Mouse (Mus musculus): ENCODE results near the gene Sbf2. TPM values are rescaled to one million over a fixed set of nuclear protein-coding genes. Genes with fewer than 3 reads are reported as not detected.

Gene Sbf2
- polyA plus RNA-seq, 1 experiment: 8.8 TPM

- H3K4me1 ChIP-seq (replicated peaks; ENCODE audit: control insufficient read depth, insufficient read depth, low read length): peaks cover 24% of the 10 kb centered on the region
- no peak for TF ChIP-seq CTCF (IDR thresholded peaks at IDR 0.05; ENCODE audit: borderline replicate concordance, control insufficient read depth, extremely low read depth, insufficient read depth, low read length, poor library complexity)
- no peak for TF ChIP-seq POLR2A (IDR thresholded peaks at IDR 0.05; ENCODE audit: control insufficient read depth, extremely low read depth, insufficient read depth, low read length, poor library complexity)
- no peak for DNase-seq
- H3K4me3 ChIP-seq (ENCODE audit: control insufficient read depth, insufficient read depth, low read length): no peak overlapping the region
- H3K27me3 ChIP-seq (ENCODE audit: control insufficient read depth, insufficient read depth, low read length): no peaks in the 10 kb centered on the region
- H3K27ac ChIP-seq (ENCODE audit: control insufficient read depth, insufficient read depth, low read length): no peak overlapping the region
- H3K36me3 ChIP-seq (ENCODE audit: control insufficient read depth, insufficient read depth, low read length): no peaks in the 10 kb centered on the region
- 89% methylated on average over 9 of the region's 9 CpGs for WGBS
Measured at GRCm38 (mm10) chr7:110271814-110272213, 342.9 kb downstream of the Sbf2 start.

- no peaks in the 10 kb centered on the region for H3K27me3 ChIP-seq (ENCODE audit: control insufficient read depth, insufficient read depth, low read length)
- 5% methylated on average over 7 of the region's 7 CpGs for WGBS
- H3K4me1 ChIP-seq (replicated peaks; ENCODE audit: control insufficient read depth, insufficient read depth, low read length): peaks cover 19% of the 10 kb centered on the region
- TF ChIP-seq POLR2A (IDR thresholded peaks at IDR 0.05; ENCODE audit: control insufficient read depth, extremely low read depth, insufficient read depth, low read length, poor library complexity) (no peak), CTCF (IDR thresholded peaks at IDR 0.05; ENCODE audit: borderline replicate concordance, control insufficient read depth, extremely low read depth, insufficient read depth, low read length, poor library complexity) (no peak)
- H3K36me3 ChIP-seq (ENCODE audit: control insufficient read depth, insufficient read depth, low read length): no peaks in the 10 kb centered on the region
- H3K4me3 ChIP-seq (ENCODE audit: control insufficient read depth, insufficient read depth, low read length): no peak overlapping the region
- H3K27ac ChIP-seq (ENCODE audit: control insufficient read depth, insufficient read depth, low read length): no peak overlapping the region
- no peak for DNase-seq
Measured at GRCm38 (mm10) chr7:110270455-110270854, 344.3 kb downstream of the Sbf2 start.

- Histone ChIP-seq H3K4me1 (replicated peaks; ENCODE audit: control insufficient read depth, insufficient read depth, low read length) (peaks cover 19% of the 10 kb centered on the region), H3K36me3 (ENCODE audit: control insufficient read depth, insufficient read depth, low read length) (no peaks in the 10 kb centered on the region), H3K4me3 (ENCODE audit: control insufficient read depth, insufficient read depth, low read length) (no peak overlapping the region), H3K27ac (ENCODE audit: control insufficient read depth, insufficient read depth, low read length) (no peak overlapping the region), H3K27me3 (ENCODE audit: control insufficient read depth, insufficient read depth, low read length) (no peaks in the 10 kb centered on the region)
- no peak for DNase-seq
- TF ChIP-seq POLR2A (IDR thresholded peaks at IDR 0.05; ENCODE audit: control insufficient read depth, extremely low read depth, insufficient read depth, low read length, poor library complexity) (no peak), CTCF (IDR thresholded peaks at IDR 0.05; ENCODE audit: borderline replicate concordance, control insufficient read depth, extremely low read depth, insufficient read depth, low read length, poor library complexity) (no peak)
- WGBS: 96% methylated on average over 14 of the region's 14 CpGs
Measured at GRCm38 (mm10) chr7:110269777-110270176, 344.9 kb downstream of the Sbf2 start.

- Histone ChIP-seq H3K4me3 (ENCODE audit: control insufficient read depth, insufficient read depth, low read length) (no peak overlapping the region), H3K36me3 (ENCODE audit: control insufficient read depth, insufficient read depth, low read length) (no peaks in the 10 kb centered on the region), H3K27me3 (ENCODE audit: control insufficient read depth, insufficient read depth, low read length) (no peaks in the 10 kb centered on the region), H3K4me1 (replicated peaks; ENCODE audit: control insufficient read depth, insufficient read depth, low read length) (peaks cover 19% of the 10 kb centered on the region), H3K27ac (ENCODE audit: control insufficient read depth, insufficient read depth, low read length) (no peak overlapping the region)
- TF ChIP-seq POLR2A (IDR thresholded peaks at IDR 0.05; ENCODE audit: control insufficient read depth, extremely low read depth, insufficient read depth, low read length, poor library complexity) (no peak), CTCF (IDR thresholded peaks at IDR 0.05; ENCODE audit: borderline replicate concordance, control insufficient read depth, extremely low read depth, insufficient read depth, low read length, poor library complexity) (no peak)
- DNase-seq: no peak
- WGBS: 76% methylated on average over 4 of the region's 4 CpGs
Measured at GRCm38 (mm10) chr7:110268511-110268910, 346.2 kb downstream of the Sbf2 start.

- peaks cover 19% of the 10 kb centered on the region for H3K4me1 ChIP-seq (replicated peaks; ENCODE audit: control insufficient read depth, insufficient read depth, low read length)
- 86% methylated on average over 9 of the region's 9 CpGs for WGBS
- TF ChIP-seq CTCF (IDR thresholded peaks at IDR 0.05; ENCODE audit: borderline replicate concordance, control insufficient read depth, extremely low read depth, insufficient read depth, low read length, poor library complexity) (no peak), POLR2A (IDR thresholded peaks at IDR 0.05; ENCODE audit: control insufficient read depth, extremely low read depth, insufficient read depth, low read length, poor library complexity) (no peak)
- no peak overlapping the region for H3K27ac ChIP-seq (ENCODE audit: control insufficient read depth, insufficient read depth, low read length)
- H3K27me3 ChIP-seq (ENCODE audit: control insufficient read depth, insufficient read depth, low read length): no peaks in the 10 kb centered on the region
- H3K4me3 ChIP-seq (ENCODE audit: control insufficient read depth, insufficient read depth, low read length): no peak overlapping the region
- no peaks in the 10 kb centered on the region for H3K36me3 ChIP-seq (ENCODE audit: control insufficient read depth, insufficient read depth, low read length)
- DNase-seq: no peak
Measured at GRCm38 (mm10) chr7:110267994-110268393, 346.7 kb downstream of the Sbf2 start.

- no peak overlapping the region for H3K27ac ChIP-seq (ENCODE audit: control insufficient read depth, insufficient read depth, low read length)
- no peaks in the 10 kb centered on the region for H3K27me3 ChIP-seq (ENCODE audit: control insufficient read depth, insufficient read depth, low read length)
- H3K4me1 ChIP-seq (replicated peaks; ENCODE audit: control insufficient read depth, insufficient read depth, low read length): peaks cover 13% of the 10 kb centered on the region
- no peak for TF ChIP-seq CTCF (IDR thresholded peaks at IDR 0.05; ENCODE audit: borderline replicate concordance, control insufficient read depth, extremely low read depth, insufficient read depth, low read length, poor library complexity)
- TF ChIP-seq POLR2A (IDR thresholded peaks at IDR 0.05; ENCODE audit: control insufficient read depth, extremely low read depth, insufficient read depth, low read length, poor library complexity): no peak
- H3K4me3 ChIP-seq (ENCODE audit: control insufficient read depth, insufficient read depth, low read length): no peak overlapping the region
- no peak for DNase-seq
- H3K36me3 ChIP-seq (ENCODE audit: control insufficient read depth, insufficient read depth, low read length): no peaks in the 10 kb centered on the region
Measured at GRCm38 (mm10) chr7:110267014-110267413, 347.7 kb downstream of the Sbf2 start.

- Histone ChIP-seq H3K27me3 (ENCODE audit: control insufficient read depth, insufficient read depth, low read length) (no peaks in the 10 kb centered on the region), H3K27ac (ENCODE audit: control insufficient read depth, insufficient read depth, low read length) (no peak overlapping the region), H3K4me3 (ENCODE audit: control insufficient read depth, insufficient read depth, low read length) (no peak overlapping the region), H3K36me3 (ENCODE audit: control insufficient read depth, insufficient read depth, low read length) (no peaks in the 10 kb centered on the region), H3K4me1 (replicated peaks; ENCODE audit: control insufficient read depth, insufficient read depth, low read length) (peaks cover 10% of the 10 kb centered on the region)
- TF ChIP-seq POLR2A (IDR thresholded peaks at IDR 0.05; ENCODE audit: control insufficient read depth, extremely low read depth, insufficient read depth, low read length, poor library complexity) (no peak), CTCF (IDR thresholded peaks at IDR 0.05; ENCODE audit: borderline replicate concordance, control insufficient read depth, extremely low read depth, insufficient read depth, low read length, poor library complexity) (peak; percentile 86)
- WGBS: 22% methylated on average over 7 of the region's 7 CpGs
- peak; percentile 86 for DNase-seq
Measured at GRCm38 (mm10) chr7:110265796-110266195, 348.9 kb downstream of the Sbf2 start.

Data from thymus, adult 2 months (tissue).